Mouse (Mus musculus): ENCODE measurements at regions not wholly inside any gene's neighbourhood (a gene's known extent, or its start where the extent isn't known, plus 50 kb on each side); places are given as distances from the start of the nearest gene placed in this dataset.
A peak's percentile ranks its signal among the peaks of the same experiment; 100 is the strongest.
"Not testable (repeated sequence)": the region's sequence is repeated elsewhere in the genome, so short reads cannot be mapped to it uniquely, and the experiment has no call there.

DNA sequence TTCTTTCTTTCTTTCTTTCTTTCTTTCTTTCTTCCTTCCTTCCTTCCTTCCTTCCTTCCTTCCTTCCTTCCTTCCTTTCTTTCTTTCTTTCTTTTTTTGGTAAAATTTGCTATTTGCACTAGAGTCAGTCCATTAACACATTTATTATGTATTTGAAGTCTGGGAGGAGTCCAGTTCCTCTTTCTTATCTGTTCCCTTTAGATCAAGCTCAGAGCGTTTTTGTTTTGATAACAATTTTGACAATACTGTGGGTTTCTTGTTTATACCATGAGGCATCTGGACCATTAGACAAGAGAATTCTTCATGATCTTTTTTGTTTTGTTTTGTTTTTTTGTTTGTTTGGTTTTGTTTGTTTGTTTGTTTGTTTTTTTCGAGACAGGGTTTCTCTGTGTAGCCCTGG lies 52.3 kb upstream of the Cttnbp2 start:
- not testable (repeated sequence) for H3K27ac ChIP-seq (ENCODE audit: low read length); H3K9me3 ChIP-seq (ENCODE audit: low read length); H3K36me3 ChIP-seq (ENCODE audit: insufficient read depth, low read length); H3K4me1 ChIP-seq (ENCODE audit: insufficient read depth, low read depth, low read length); H3K9ac ChIP-seq (replicated peaks; ENCODE audit: low read depth); H3K4me2 ChIP-seq (replicated peaks; ENCODE audit: low read depth, low read length); ATAC-seq; DNase-seq (ENCODE audit: low spot score); H3K4me3 ChIP-seq (ENCODE audit: low read depth, low read length); H3K27me3 ChIP-seq (replicated peaks; ENCODE audit: insufficient read depth, low read length)
- WGBS = 57% methylated on average over 2 of the region's 2 CpGs

DNA sequence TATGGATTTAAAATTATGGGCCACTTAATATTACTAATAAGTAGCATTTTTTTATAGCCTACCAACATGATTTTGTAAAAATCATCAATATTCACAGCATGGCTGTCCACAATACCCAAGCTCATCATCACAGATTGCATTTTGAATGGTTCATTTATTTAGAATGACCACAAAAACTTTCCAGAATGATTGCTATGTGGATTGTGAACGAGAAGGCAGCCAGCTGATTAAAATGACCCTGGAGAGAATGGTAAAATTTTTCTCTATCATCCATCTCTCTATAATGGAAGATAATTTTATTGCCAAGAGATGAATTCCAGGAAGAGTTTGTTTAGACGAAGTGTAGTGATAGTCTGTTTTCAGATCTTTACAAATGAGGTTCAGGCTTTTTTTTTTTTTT lies 54.6 kb upstream of the Cttnbp2 start:
- H3K27ac ChIP-seq (ENCODE audit: low read length) = no peak overlapping the region
- 57% methylated on average over 2 of the region's 2 CpGs for WGBS
- no peaks in the 10 kb centered on the region for H3K9me3 ChIP-seq (ENCODE audit: low read length)
- no peak overlapping the region for H3K4me2 ChIP-seq (replicated peaks; ENCODE audit: low read depth, low read length)
- no peak overlapping the region for H3K4me3 ChIP-seq (ENCODE audit: low read depth, low read length)
- ATAC-seq (no peak), DNase-seq (ENCODE audit: low spot score) (no peak)
- no peaks in the 10 kb centered on the region for H3K36me3 ChIP-seq (ENCODE audit: insufficient read depth, low read length)
- H3K9ac ChIP-seq (replicated peaks; ENCODE audit: low read depth) = no peak overlapping the region
- no peaks in the 10 kb centered on the region for H3K27me3 ChIP-seq (replicated peaks; ENCODE audit: insufficient read depth, low read length)
- no peaks in the 10 kb centered on the region for H3K4me1 ChIP-seq (ENCODE audit: insufficient read depth, low read depth, low read length)
- TF ChIP-seq EP300 (IDR thresholded peaks at IDR 0.05) (no peak), CTCF (IDR thresholded peaks at IDR 0.05) (no peak)

DNA sequence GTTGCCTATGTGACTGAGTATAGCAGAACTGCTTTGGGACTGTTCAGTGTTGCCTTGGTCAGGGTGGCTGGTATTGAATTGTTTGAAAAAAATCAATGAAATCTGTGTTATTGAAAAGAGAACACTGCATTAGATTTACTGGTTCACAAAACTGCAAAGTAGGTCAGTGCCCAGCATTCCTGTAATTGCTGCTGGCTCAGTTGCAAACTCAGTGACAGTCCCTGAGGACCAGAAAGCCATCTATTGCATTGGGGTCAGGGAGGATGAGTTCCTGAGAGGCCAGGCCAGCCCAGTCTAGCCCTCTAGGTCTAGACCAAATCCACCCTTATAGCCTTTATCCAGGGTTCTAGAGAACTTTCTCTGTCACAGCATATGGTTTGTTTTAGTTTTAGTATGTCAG lies 63.9 kb upstream of the Cttnbp2 start:
- Histone ChIP-seq H3K27ac (ENCODE audit: low read length) (no peak overlapping the region), H3K4me1 (ENCODE audit: insufficient read depth, low read depth, low read length) (no peaks in the 10 kb centered on the region), H3K4me2 (replicated peaks; ENCODE audit: low read depth, low read length) (no peak overlapping the region), H3K9ac (replicated peaks; ENCODE audit: low read depth) (no peak overlapping the region), H3K27me3 (replicated peaks; ENCODE audit: insufficient read depth, low read length) (no peaks in the 10 kb centered on the region), H3K36me3 (ENCODE audit: insufficient read depth, low read length) (no peaks in the 10 kb centered on the region), H3K9me3 (ENCODE audit: low read length) (no peaks in the 10 kb centered on the region), H3K4me3 (ENCODE audit: low read depth, low read length) (no peak overlapping the region)
- DNase-seq (ENCODE audit: low spot score) (no peak), ATAC-seq (no peak)
- TF ChIP-seq EP300 (IDR thresholded peaks at IDR 0.05) (no peak), CTCF (IDR thresholded peaks at IDR 0.05) (no peak)

DNA sequence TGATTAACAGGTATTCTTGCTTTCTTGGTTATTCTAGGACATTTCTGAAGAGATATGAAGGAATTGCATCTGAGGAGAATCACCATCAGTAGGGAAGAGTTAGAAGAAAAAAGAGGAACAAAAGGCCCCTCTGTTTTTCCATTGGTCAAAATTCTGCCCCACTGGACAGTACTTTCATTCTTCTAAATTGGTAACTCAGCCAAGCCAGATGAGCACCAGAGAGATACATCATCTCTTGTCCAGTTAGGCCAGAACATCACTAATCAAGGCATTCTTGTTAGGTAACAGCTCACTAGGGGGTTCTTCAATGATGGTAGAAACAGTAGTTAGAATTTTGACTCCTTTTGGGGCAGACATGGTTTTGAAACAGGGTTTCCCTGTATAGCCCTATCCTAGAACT lies 74.8 kb upstream of the Cttnbp2 start:
- DNase-seq (ENCODE audit: low spot score) = no peak
- no peaks in the 10 kb centered on the region for H3K27me3 ChIP-seq (replicated peaks; ENCODE audit: insufficient read depth, low read length)
- no peaks in the 10 kb centered on the region for H3K9me3 ChIP-seq (ENCODE audit: low read length)
- TF ChIP-seq EP300 (IDR thresholded peaks at IDR 0.05) = no peak
- TF ChIP-seq CTCF (IDR thresholded peaks at IDR 0.05) = no peak
- no peak overlapping the region for H3K4me3 ChIP-seq (ENCODE audit: low read depth, low read length)
- ATAC-seq = no peak
- no peak overlapping the region for H3K4me2 ChIP-seq (replicated peaks; ENCODE audit: low read depth, low read length)
- H3K9ac ChIP-seq (replicated peaks; ENCODE audit: low read depth) = no peak overlapping the region
- no peaks in the 10 kb centered on the region for H3K36me3 ChIP-seq (ENCODE audit: insufficient read depth, low read length)
- H3K27ac ChIP-seq (ENCODE audit: low read length) = no peak overlapping the region
- no peaks in the 10 kb centered on the region for H3K4me1 ChIP-seq (ENCODE audit: insufficient read depth, low read depth, low read length)

DNA sequence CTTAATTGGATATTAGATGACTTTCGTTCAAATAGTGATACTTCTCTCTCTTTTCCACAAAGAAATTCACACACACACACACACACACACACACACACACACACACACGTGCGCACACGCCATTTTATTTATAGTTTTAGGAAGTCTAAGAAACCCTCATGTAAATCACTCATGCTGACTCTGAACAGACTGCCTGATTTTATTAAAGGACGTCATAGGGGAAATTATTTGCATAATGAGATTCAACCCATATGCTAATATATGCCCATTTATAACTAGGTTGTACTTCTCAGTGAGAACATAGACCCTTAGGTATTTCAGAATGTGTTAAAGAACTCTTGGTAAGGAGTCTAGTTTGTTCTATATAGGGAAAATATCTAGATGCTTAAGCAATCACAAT lies 82.0 kb upstream of the Cttnbp2 start:
- H3K27ac ChIP-seq (ENCODE audit: low read length) = no peak overlapping the region
- H3K4me1 ChIP-seq (ENCODE audit: insufficient read depth, low read depth, low read length) = no peaks in the 10 kb centered on the region

DNA sequence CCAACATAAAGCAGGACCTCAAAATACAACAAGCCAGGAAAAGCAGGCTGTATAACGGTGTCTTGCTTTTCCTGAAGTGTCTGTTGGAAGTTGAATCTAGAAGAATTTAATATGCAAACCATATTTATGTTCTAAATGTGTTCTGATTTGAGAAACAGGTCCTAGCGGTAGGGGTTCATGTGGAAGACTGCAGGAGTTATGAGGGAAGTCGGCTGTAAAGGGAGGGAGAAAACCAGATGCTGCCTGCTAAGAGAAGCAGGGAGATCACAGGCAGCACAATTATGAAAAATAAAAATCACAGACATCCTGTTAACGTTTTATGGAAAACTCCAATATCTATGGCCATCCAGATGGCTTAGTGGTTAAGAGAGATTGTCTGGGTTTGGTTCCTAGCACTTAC lies 85.0 kb upstream of the Cttnbp2 start:
- TF ChIP-seq CTCF (IDR thresholded peaks at IDR 0.05) = no peak
- TF ChIP-seq EP300 (IDR thresholded peaks at IDR 0.05) = no peak
- no peak overlapping the region for H3K9ac ChIP-seq (replicated peaks; ENCODE audit: low read depth)
- DNase-seq (ENCODE audit: low spot score) = no peak
- no peak for ATAC-seq
- H3K9me3 ChIP-seq (ENCODE audit: low read length) = no peaks in the 10 kb centered on the region
- H3K4me2 ChIP-seq (replicated peaks; ENCODE audit: low read depth, low read length) = no peak overlapping the region
- WGBS = 64% methylated on average over 4 of the region's 4 CpGs
- H3K27me3 ChIP-seq (replicated peaks; ENCODE audit: insufficient read depth, low read length) = no peaks in the 10 kb centered on the region
- no peaks in the 10 kb centered on the region; the same call in 1 of the 2 replicates for H3K4me1 ChIP-seq (ENCODE audit: insufficient read depth, low read depth, low read length)
- H3K36me3 ChIP-seq (ENCODE audit: insufficient read depth, low read length) = no peaks in the 10 kb centered on the region
- H3K4me3 ChIP-seq (ENCODE audit: low read depth, low read length) = no peak overlapping the region
- H3K27ac ChIP-seq (ENCODE audit: low read length) = no peak overlapping the region

More for the DNA sequence above, 82.0 kb upstream of the Cttnbp2 start:
- TF ChIP-seq EP300 (IDR thresholded peaks at IDR 0.05) = no peak
- no peak for TF ChIP-seq CTCF (IDR thresholded peaks at IDR 0.05)
- Histone ChIP-seq H3K9ac (replicated peaks; ENCODE audit: low read depth) (no peak overlapping the region), H3K4me2 (replicated peaks; ENCODE audit: low read depth, low read length) (no peak overlapping the region), H3K4me3 (ENCODE audit: low read depth, low read length) (no peak overlapping the region), H3K9me3 (ENCODE audit: low read length) (no peaks in the 10 kb centered on the region), H3K36me3 (ENCODE audit: insufficient read depth, low read length) (no peaks in the 10 kb centered on the region), H3K27me3 (replicated peaks; ENCODE audit: insufficient read depth, low read length) (no peaks in the 10 kb centered on the region)
- no peak for ATAC-seq
- WGBS = 86% methylated on average over 5 of the region's 5 CpGs
- no peak for DNase-seq (ENCODE audit: low spot score)

DNA sequence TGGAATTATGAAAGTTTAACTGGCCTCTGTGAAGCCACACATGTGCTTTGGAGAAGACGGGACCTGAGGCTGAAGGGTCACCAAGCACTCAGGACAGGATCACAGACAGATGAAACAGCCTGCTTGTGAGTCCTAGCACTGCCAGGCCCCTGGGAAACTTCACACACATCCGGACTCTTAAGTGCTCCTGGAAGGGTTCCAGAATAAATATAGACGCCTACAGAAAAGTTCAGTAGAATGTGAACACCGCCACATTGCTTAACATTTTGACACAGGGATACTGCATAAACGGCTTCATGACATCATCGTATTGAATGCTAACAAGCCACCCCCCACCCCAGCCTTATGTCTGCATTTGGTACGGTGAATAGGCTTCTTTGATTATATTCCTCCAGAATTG lies 87.3 kb upstream of the Cttnbp2 start:
- H3K36me3 ChIP-seq (ENCODE audit: insufficient read depth, low read length) = no peaks in the 10 kb centered on the region
- TF ChIP-seq EP300 (IDR thresholded peaks at IDR 0.05) = 0 out of 2 replicates have a peak, but pooled peaks have one; percentile 46
- TF ChIP-seq CTCF (IDR thresholded peaks at IDR 0.05) = no peak
- DNase-seq (ENCODE audit: low spot score) (peak; percentile 91), ATAC-seq (peak; percentile 91)
- H3K9me3 ChIP-seq (ENCODE audit: low read length) = no peaks in the 10 kb centered on the region
- H3K27ac ChIP-seq (ENCODE audit: low read length) = no peak overlapping the region
- no peaks in the 10 kb centered on the region for H3K27me3 ChIP-seq (replicated peaks; ENCODE audit: insufficient read depth, low read length)
- no peaks in the 10 kb centered on the region; the same call in 1 of the 2 replicates for H3K4me1 ChIP-seq (ENCODE audit: insufficient read depth, low read depth, low read length)
- H3K4me2 ChIP-seq (replicated peaks; ENCODE audit: low read depth, low read length) = no peak overlapping the region
- H3K4me3 ChIP-seq (ENCODE audit: low read depth, low read length) = no peak overlapping the region
- WGBS = 7% methylated on average over 7 of the region's 7 CpGs
- H3K9ac ChIP-seq (replicated peaks; ENCODE audit: low read depth) = no peak overlapping the region

All from lung, postnatal 0 days (tissue).